Mouse (Mus musculus): ENCODE results near the gene Yod1.

- no peak for TF ChIP-seq EP300 (IDR thresholded peaks at IDR 0.05; ENCODE audit: low read depth)
- no peak for TF ChIP-seq CTCF (IDR thresholded peaks at IDR 0.05; ENCODE audit: low read depth)
Observed at GRCm38 (mm10) chr1:130716218-130716512, 962 bp upstream of the Yod1 start.

Measured in liver, embryonic 14.5 days (tissue).